Mouse (Mus musculus) limb, embryonic 15.5 days (tissue): ENCODE data around the gene Adam33. TPM values are rescaled to one million over a fixed set of nuclear protein-coding genes. Genes with fewer than 3 reads are reported as not detected.

Experiments
- ATAC-seq: fragments of 200-750 bp; cut with Nextera tagmentation; 2 replicates; pipeline ENCODE4 v1.8.0; 2017; ENCODE audit warnings: low read depth, moderate TSS enrichment; ENCODE audit not compliant: insufficient number of reproducible peaks, low FRiP score, low TSS enrichment
- H3K27ac ChIP-seq: fragments of 300-500 bp; sonication (generic); 2 replicates; pipeline ENCODE4 v1.5.1; 2015; ENCODE audit warnings: moderate library complexity, mild to moderate bottlenecking, inconsistent platforms
- H3K27me3 ChIP-seq: fragments of 300-500 bp; sonication (generic); 2 replicates; pipeline ENCODE4 v1.6.1; 2015; ENCODE audit warnings: inconsistent platforms
- H3K36me3 ChIP-seq: fragments of 300-500 bp; sonication (generic); 2 replicates; pipeline ENCODE4 v1.6.1; 2015; ENCODE audit warnings: inconsistent platforms
- H3K4me1 ChIP-seq: fragments of 300-500 bp; sonication (generic); 2 replicates; pipeline ENCODE4 v1.6.1; 2015; ENCODE audit warnings: inconsistent platforms
- H3K4me2 ChIP-seq: fragments of 300-500 bp; sonication (generic); 2 replicates; pipeline ENCODE4 v1.6.1; 2015; ENCODE audit warnings: mild to moderate bottlenecking, inconsistent platforms
- H3K4me3 ChIP-seq: fragments of 300-500 bp; sonication (generic); 2 replicates; pipeline ENCODE4 v1.5.1; 2015; ENCODE audit warnings: mild to moderate bottlenecking, inconsistent platforms
- H3K9ac ChIP-seq: fragments of 300-500 bp; sonication (generic); 2 replicates; pipeline ENCODE4 v1.6.1; 2015; ENCODE audit warnings: inconsistent platforms
- H3K9me3 ChIP-seq: fragments of 300-500 bp; sonication (generic); 2 replicates; pipeline ENCODE4 v1.6.1; 2016; ENCODE audit warnings: inconsistent platforms
- WGBS: fragments of 180-500 bp; shearing (Covaris S2); methylation state at CpG from one replicate; pipeline ENCODE4 v1.1.7; 2015; 5-methylcytosine and 5-hydroxymethylcytosine counted together
- polyA plus RNA-seq: library from polyadenylated mRNA; unstranded; fragments of >200 nt; fragmentation: Nextera tagmentation; extraction: Ambion mirVana; gene quantifications from 2 replicates; pipeline ENCODE4 v1.2.1, GENCODE M21; 2015

The Adam33 gene
- polyA plus RNA-seq, 1 experiment from 2014 or later: 77.5 TPM

GRCm38 (mm10) chr2:131086667-131087390 lies 23.2 kb upstream of the Adam33 start, which contains the start of gene Siglec1:
TSS of gene Siglec1 (minus strand) at chr2:131086765.
- no peak within 1 kb of the TSS for H3K4me3 ChIP-seq
- ATAC-seq: no peak
- no peaks in the 10 kb centered on the region for H3K9me3 ChIP-seq
- 80% methylated on average over 11 of the region's 11 CpGs for WGBS
- H3K27ac ChIP-seq: no peak within 1 kb of the TSS
- no peak within 1 kb of the TSS for H3K4me2 ChIP-seq
- H3K9ac ChIP-seq: no peak within 1 kb of the TSS
- H3K36me3 ChIP-seq: no peaks in the 10 kb centered on the region
- 0 out of 2 replicates have a peak, but pooled peaks cover 3% of the 10 kb centered on the region for H3K4me1 ChIP-seq
- H3K27me3 ChIP-seq: no peaks in the 10 kb centered on the region

- H3K4me3 ChIP-seq: no peak overlapping the region
- H3K9me3 ChIP-seq: no peaks in the 10 kb centered on the region
- no peak overlapping the region for H3K9ac ChIP-seq
- no peaks in the 10 kb centered on the region for H3K27me3 ChIP-seq
- no peaks in the 10 kb centered on the region for H3K36me3 ChIP-seq
- H3K27ac ChIP-seq: no peak overlapping the region
- 78% methylated on average over 4 of the region's 4 CpGs for WGBS
- no peak overlapping the region for H3K4me2 ChIP-seq
- H3K4me1 ChIP-seq: 0 out of 2 replicates have a peak, but pooled peaks cover 3% of the 10 kb centered on the region
- ATAC-seq: no peak
These were observed 20.6 kb upstream of the Adam33 start for GRCm38 (mm10) chr2:131084206-131084605.

- Histone ChIP-seq H3K27me3 (no peaks in the 10 kb centered on the region), H3K4me1 (0 out of 2 replicates have a peak, but pooled peaks cover 3% of the 10 kb centered on the region), H3K36me3 (no peaks in the 10 kb centered on the region), H3K4me3 (no peak overlapping the region), H3K27ac (no peak overlapping the region), H3K9ac (no peak overlapping the region), H3K9me3 (no peaks in the 10 kb centered on the region), H3K4me2 (no peak overlapping the region)
- 80% methylated on average over 5 of the region's 5 CpGs for WGBS
- no peak for ATAC-seq
These were observed 16.9 kb upstream of the Adam33 start for GRCm38 (mm10) chr2:131080507-131080906.

GRCm38 (mm10) chr2:131072536-131072935 lies 8.9 kb upstream of the Adam33 start:
- no peak overlapping the region for H3K4me2 ChIP-seq
- H3K4me3 ChIP-seq: no peak overlapping the region
- H3K4me1 ChIP-seq: peaks cover 8% of the 10 kb centered on the region; the same call in 1 of the 2 replicates
- no peaks in the 10 kb centered on the region for H3K9me3 ChIP-seq
- no peak overlapping the region for H3K27ac ChIP-seq
- 85% methylated on average over 10 of the region's 10 CpGs for WGBS
- no peak for ATAC-seq
- H3K36me3 ChIP-seq: no peaks in the 10 kb centered on the region
- no peaks in the 10 kb centered on the region; the same call in none of the 2 replicates for H3K27me3 ChIP-seq
- H3K9ac ChIP-seq: no peak overlapping the region

GRCm38 (mm10) chr2:131067481-131067880 lies 3.9 kb upstream of the Adam33 start:
- no peak for ATAC-seq
- Histone ChIP-seq H3K4me2 (no peak overlapping the region), H3K36me3 (no peaks in the 10 kb centered on the region), H3K4me1 (peaks cover 24% of the 10 kb centered on the region), H3K9me3 (no peaks in the 10 kb centered on the region), H3K27me3 (peaks cover 19% of the 10 kb centered on the region), H3K4me3 (no peak overlapping the region), H3K27ac (peak overlapping the region; percentile 76), H3K9ac (no peak overlapping the region)
- 42% methylated on average over 6 of the region's 6 CpGs for WGBS

- Histone ChIP-seq H3K27ac (no peak overlapping the region), H3K4me3 (no peak overlapping the region), H3K9ac (no peak overlapping the region), H3K4me2 (no peak overlapping the region), H3K4me1 (peaks cover 36% of the 10 kb centered on the region), H3K36me3 (no peaks in the 10 kb centered on the region), H3K27me3 (peaks cover 22% of the 10 kb centered on the region), H3K9me3 (no peaks in the 10 kb centered on the region)
- no peak for ATAC-seq
- 59% methylated on average over 9 of the region's 9 CpGs for WGBS
These were observed 2.7 kb upstream of the Adam33 start for GRCm38 (mm10) chr2:131066342-131066741.

- Histone ChIP-seq H3K9me3 (no peaks in the 10 kb centered on the region), H3K27me3 (peaks cover 24% of the 10 kb centered on the region), H3K36me3 (0 out of 2 replicates have a peak, but pooled peaks cover 3% of the 10 kb centered on the region), H3K27ac (peak overlapping the region; percentile 87), H3K4me2 (peak overlapping the region; percentile 67), H3K9ac (no peak overlapping the region), H3K4me1 (peaks cover 56% of the 10 kb centered on the region), H3K4me3 (peak overlapping the region; percentile 11; the same call in 1 of the 2 replicates)
- no peak for ATAC-seq
- WGBS: 48% methylated on average over 5 of the region's 5 CpGs
These were observed 2.0 kb downstream of the Adam33 start for GRCm38 (mm10) chr2:131061607-131062006.

GRCm38 (mm10) chr2:131060784-131061183 lies 2.8 kb downstream of the Adam33 start:
- Histone ChIP-seq H3K9ac (no peak overlapping the region), H3K36me3 (0 out of 2 replicates have a peak, but pooled peaks cover 3% of the 10 kb centered on the region), H3K4me3 (peak overlapping the region; percentile 5), H3K4me1 (peaks cover 65% of the 10 kb centered on the region), H3K9me3 (no peaks in the 10 kb centered on the region), H3K27me3 (peaks cover 32% of the 10 kb centered on the region), H3K4me2 (peak overlapping the region; percentile 67), H3K27ac (peak overlapping the region; percentile 87)
- WGBS: 44% methylated on average over 6 of the region's 6 CpGs
- peak; percentile 56; the same call in 1 of the 2 replicates for ATAC-seq

GRCm38 (mm10) chr2:131059781-131060540 lies 3.7 kb downstream of the Adam33 start:
- 39% methylated on average over 9 of the region's 9 CpGs for WGBS
- Histone ChIP-seq H3K4me2 (0 out of 2 replicates have a peak overlapping the region, but pooled peaks have one; percentile 5), H3K9ac (no peak overlapping the region), H3K27ac (peak overlapping the region; percentile 87), H3K4me1 (peaks cover 73% of the 10 kb centered on the region), H3K4me3 (no peak overlapping the region), H3K27me3 (peaks cover 40% of the 10 kb centered on the region), H3K36me3 (0 out of 2 replicates have a peak, but pooled peaks cover 3% of the 10 kb centered on the region), H3K9me3 (no peaks in the 10 kb centered on the region)
- ATAC-seq: 0 out of 2 replicates have a peak, but pooled peaks have one; percentile 11

- Histone ChIP-seq H3K27me3 (peaks cover 40% of the 10 kb centered on the region), H3K27ac (peak overlapping the region; percentile 87), H3K4me2 (0 out of 2 replicates have a peak overlapping the region, but pooled peaks have one; percentile 5), H3K36me3 (0 out of 2 replicates have a peak, but pooled peaks cover 3% of the 10 kb centered on the region), H3K9ac (no peak overlapping the region), H3K4me1 (peaks cover 79% of the 10 kb centered on the region), H3K9me3 (no peaks in the 10 kb centered on the region), H3K4me3 (no peak overlapping the region)
- 6% methylated on average over 1 of the region's 1 CpGs for WGBS
- no peak for ATAC-seq
These were observed 4.2 kb downstream of the Adam33 start for GRCm38 (mm10) chr2:131059377-131059776.

- Histone ChIP-seq H3K4me2 (no peak overlapping the region), H3K4me1 (peaks cover 83% of the 10 kb centered on the region), H3K4me3 (no peak overlapping the region), H3K36me3 (0 out of 2 replicates have a peak, but pooled peaks cover 3% of the 10 kb centered on the region), H3K27me3 (peaks cover 44% of the 10 kb centered on the region), H3K27ac (peak overlapping the region; percentile 87; the same call in 1 of the 2 replicates), H3K9me3 (no peaks in the 10 kb centered on the region), H3K9ac (no peak overlapping the region)
- no peak for ATAC-seq
- WGBS: 90% methylated on average over 8 of the region's 8 CpGs
These were observed 4.9 kb downstream of the Adam33 start for GRCm38 (mm10) chr2:131058672-131059071.
